In the genomic region with DNA sequence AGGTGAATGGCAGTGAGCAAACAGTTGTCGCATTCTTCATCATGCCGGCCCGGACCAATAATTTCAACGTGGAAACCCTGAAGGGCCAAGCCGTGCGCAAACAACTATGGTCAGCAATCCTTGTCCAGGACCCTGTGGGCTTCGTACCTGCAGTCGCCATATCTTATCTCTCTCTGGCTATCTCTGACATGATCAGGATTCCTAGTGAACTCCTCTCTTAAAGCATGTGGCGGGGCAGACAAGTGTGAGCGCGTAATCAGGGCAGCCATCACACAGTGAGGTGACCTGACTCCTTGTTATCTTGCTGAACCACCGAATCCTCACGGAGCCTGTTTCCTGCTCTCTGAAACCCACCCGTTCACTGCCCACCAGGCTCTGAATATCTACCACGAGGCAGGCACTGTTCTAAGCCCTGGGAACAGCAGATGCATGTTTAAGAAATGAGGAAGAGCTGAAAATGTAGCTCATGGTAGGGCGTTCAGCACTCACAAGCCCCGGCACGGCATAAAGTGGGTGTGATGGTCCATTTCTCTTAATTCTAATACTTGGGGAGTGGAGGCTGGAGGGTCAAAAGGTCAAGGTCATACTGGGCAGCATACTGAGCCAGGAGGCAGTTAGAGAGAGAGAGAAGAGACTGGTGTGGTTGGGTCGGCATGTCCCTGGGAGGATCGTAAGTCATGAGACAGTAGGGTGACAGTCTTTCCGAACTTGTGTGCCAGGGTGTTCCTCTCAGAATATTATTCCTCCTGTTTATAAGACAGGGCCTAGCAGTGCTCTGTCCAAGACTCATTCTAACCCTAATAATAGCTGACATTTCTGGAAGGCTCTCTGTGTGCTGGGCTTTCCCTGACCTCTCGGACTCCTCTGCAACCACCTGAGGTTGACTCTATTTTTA, we compare ENCODE assay signal across 33 mouse cellular contexts. TPM values are rescaled to one million over a fixed set of nuclear protein-coding genes. Genes with fewer than 3 reads are reported as not detected.
A peak's percentile ranks its signal among the peaks of the same experiment; 100 is the strongest.
DNase-seq lines count a peak whose midpoint lies in the region; ATAC-seq lines count a peak whose summit lies in the region.
"Had no signal": no experiment of that assay in that cellular context is flagged by ENCODE, and none has a peak within 500 bp of the region (broad histone marks: within the 10 kb centered on the region; RNA-seq: fewer than 3 reads in every experiment).

No protein-coding gene starts in this region.

- intact Hi-C loops in gastrocnemius, postnatal 14 days (cut with DNase I; ENCODE audit: low total_unique reads): no loop called here

- no peaks in the 10 kb centered on the region for H3K27me3 ChIP-seq in midbrain, embryonic 11.5 days (ENCODE audit: control insufficient read depth, insufficient read depth, low read length)
- no peaks in the 10 kb centered on the region for H3K27me3 ChIP-seq in midbrain, embryonic 14.5 days (ENCODE audit: control insufficient read depth, insufficient read depth, low read length)
- H3K27me3 ChIP-seq: forebrain, embryonic 13.5 days; heart, embryonic 15.5 days; limb, embryonic 15.5 days; midbrain, embryonic 12.5 days; neural tube, embryonic 13.5 days; Patski had no signal

- ATAC-seq in midbrain, embryonic 11.5 days (ENCODE audit: low FRiP score): no peak
- ATAC-seq in midbrain, embryonic 14.5 days (ENCODE audit: low FRiP score, low TSS enrichment): no peak
- 0 out of 2 replicates have a peak, but pooled peaks have one; percentile 13 for ATAC-seq in megakaryocyte-erythroid progenitor cell, adult 5-6 weeks (replicated peaks; ENCODE audit: low FRiP score, low TSS enrichment, poor library complexity, severe bottlenecking)
- ATAC-seq: forebrain, embryonic 13.5 days; intestine, postnatal 0 days; Patski had no signal

- H3K4me2 ChIP-seq in midbrain, embryonic 11.5 days: no peak overlapping the region
- no peak overlapping the region for H3K4me2 ChIP-seq in midbrain, embryonic 14.5 days (ENCODE audit: low read length)
- H3K4me2 ChIP-seq: forebrain, embryonic 13.5 days; heart, embryonic 15.5 days; hindbrain, embryonic 14.5 days; limb, embryonic 15.5 days; lung, embryonic 14.5 days; midbrain, embryonic 12.5 days; neural tube, embryonic 13.5 days had no signal

- H3K27ac ChIP-seq in midbrain, embryonic 11.5 days (ENCODE audit: low read depth, low read length): no peak overlapping the region
- no peak overlapping the region for H3K27ac ChIP-seq in midbrain, embryonic 14.5 days (replicated peaks; ENCODE audit: low read depth, low read length)
- H3K27ac ChIP-seq: forebrain, embryonic 13.5 days; heart, embryonic 15.5 days; hindbrain, embryonic 14.5 days; limb, embryonic 10.5 days; limb, embryonic 15.5 days; liver, embryonic 14.5 days; midbrain, embryonic 12.5 days; neural tube, embryonic 13.5 days had no signal

- no peak overlapping the region for H3K4me3 ChIP-seq in midbrain, embryonic 11.5 days (ENCODE audit: low read depth, low read length)
- H3K4me3 ChIP-seq in midbrain, embryonic 14.5 days (replicated peaks; ENCODE audit: low read depth, low read length): no peak overlapping the region
- H3K4me3 ChIP-seq: erythroblast, embryonic 14.5 days; forebrain, embryonic 13.5 days; heart, embryonic 15.5 days; limb, embryonic 10.5 days; limb, embryonic 15.5 days; midbrain, embryonic 12.5 days; neural tube, embryonic 13.5 days had no signal

- H3K4me1 ChIP-seq in midbrain, embryonic 11.5 days (ENCODE audit: control insufficient read depth, insufficient read depth, low read length): no peaks in the 10 kb centered on the region
- no peaks in the 10 kb centered on the region for H3K4me1 ChIP-seq in midbrain, embryonic 14.5 days (ENCODE audit: control insufficient read depth, insufficient read depth, low read length)
- H3K4me1 ChIP-seq: forebrain, embryonic 13.5 days; limb, embryonic 15.5 days; midbrain, embryonic 12.5 days; neural tube, embryonic 13.5 days had no signal

- no peak overlapping the region for H3K9ac ChIP-seq in midbrain, embryonic 11.5 days (ENCODE audit: low read length)
- H3K9ac ChIP-seq in midbrain, embryonic 14.5 days (replicated peaks; ENCODE audit: low read length): no peak overlapping the region
- H3K9ac ChIP-seq: forebrain, embryonic 13.5 days; heart, embryonic 15.5 days; hindbrain, embryonic 14.5 days; limb, embryonic 15.5 days; liver, embryonic 14.5 days; lung, embryonic 14.5 days; midbrain, embryonic 12.5 days; neural tube, embryonic 13.5 days had no signal

- H3K9me3 ChIP-seq in midbrain, embryonic 11.5 days (ENCODE audit: control insufficient read depth, low read length): no peaks in the 10 kb centered on the region
- no peaks in the 10 kb centered on the region for H3K9me3 ChIP-seq in midbrain, embryonic 14.5 days (ENCODE audit: control insufficient read depth, low read length)
- H3K9me3 ChIP-seq: forebrain, embryonic 13.5 days; heart, embryonic 15.5 days; limb, embryonic 10.5 days; limb, embryonic 15.5 days; midbrain, embryonic 12.5 days; neural tube, embryonic 13.5 days had no signal

- 92% methylated on average over 22 of the region's 22 CpGs for WGBS in midbrain, embryonic 11.5 days
- WGBS in midbrain, embryonic 14.5 days: 92% methylated on average over 22 of the region's 22 CpGs

- peaks cover 10% of the 10 kb centered on the region; the same call in 1 of the 2 replicates for H3K36me3 ChIP-seq in midbrain, embryonic 11.5 days (ENCODE audit: control insufficient read depth, insufficient read depth, low read length)
- peaks cover 51% of the 10 kb centered on the region for H3K36me3 ChIP-seq in midbrain, embryonic 14.5 days (ENCODE audit: control insufficient read depth, insufficient read depth, low read length)

- DNase-seq in gastrocnemius, postnatal 25 days: peak; percentile 54
- DNase-seq in gastrocnemius, postnatal 14 days: no peak
- peak; percentile 41 for DNase-seq in midbrain, embryonic 11.5 days (ENCODE audit: low spot score, missing footprints)
- no peak for DNase-seq in midbrain, embryonic 14.5 days
- DNase-seq in layer of hippocampus, postnatal 36 days: no peak
- DNase-seq: adrenal gland, adult 2 months; B cell, adult 2 months; cerebellum, adult 2 months; cerebellum, postnatal 14 days; heart, postnatal 36 days; kidney, adult 9 months; kidney, postnatal 10 days; lung, embryonic 14.5 days; thymus, postnatal 4 days had no signal

RNA-seq across cellular contexts. Expression of gene Ruvbl2, which starts 5.9 kb away (rescaled TPM):
- total RNA-seq in gastrocnemius, postnatal 25 days (2021): 10 to 100 TPM; 23.3 to 23.8 TPM
- 10 to 100 TPM; 20.3 to 23.7 TPM for total RNA-seq in gastrocnemius, postnatal 14 days (2021)
- polyA plus RNA-seq in midbrain, embryonic 11.5 days (2014; fragmentation: Nextera tagmentation; extraction: Ambion mirVana): 168 and 171 TPM in 2 replicates
- 110 and 114 TPM in 2 replicates for polyA plus RNA-seq in midbrain, embryonic 14.5 days (2014; fragmentation: Nextera tagmentation; extraction: Ambion mirVana)
- total RNA-seq in megakaryocyte-erythroid progenitor cell, adult 5-6 weeks (2014; fragmentation: Nextera tagmentation): 171 and 179 TPM in 2 replicates
- total RNA-seq in megakaryocyte-erythroid progenitor cell, adult 5-6 weeks (2017): 185 and 236 TPM in 2 replicates
- 10 to 100 TPM; 33.0 to 39.9 TPM for total RNA-seq in layer of hippocampus, postnatal 36 days (2021)

RNA-seq across cellular contexts. Expression of gene Gys1, which starts 9.1 kb away (rescaled TPM):
- total RNA-seq in gastrocnemius, postnatal 25 days (2021): 100 to 1,000 TPM; 243 to 327 TPM
- 100 to 1,000 TPM; 167 to 213 TPM for total RNA-seq in gastrocnemius, postnatal 14 days (2021)
- 26.5 and 26.8 TPM in 2 replicates for polyA plus RNA-seq in midbrain, embryonic 11.5 days (2014; fragmentation: Nextera tagmentation; extraction: Ambion mirVana)
- polyA plus RNA-seq in midbrain, embryonic 14.5 days (2014; fragmentation: Nextera tagmentation; extraction: Ambion mirVana): 15.5 TPM in 2 replicates
- total RNA-seq in megakaryocyte-erythroid progenitor cell, adult 5-6 weeks (2014; fragmentation: Nextera tagmentation): 5.9 and 6.2 TPM in 2 replicates
- total RNA-seq in megakaryocyte-erythroid progenitor cell, adult 5-6 weeks (2017): 3.4 and 4.6 TPM in 2 replicates
- total RNA-seq in layer of hippocampus, postnatal 36 days (2021): 10 to 100 TPM; 14.5 to 18.6 TPM

RNA-seq across cellular contexts. Expression of gene Ftl1, which starts 15.9 kb away (rescaled TPM):
- total RNA-seq in gastrocnemius, postnatal 25 days (2021): 100 to 1,000 TPM; 125 to 149 TPM
- 100 to 1,000 TPM; 119 to 132 TPM for total RNA-seq in gastrocnemius, postnatal 14 days (2021)
- polyA plus RNA-seq in midbrain, embryonic 11.5 days (2014; fragmentation: Nextera tagmentation; extraction: Ambion mirVana): 5,242 and 5,528 TPM in 2 replicates
- polyA plus RNA-seq in midbrain, embryonic 14.5 days (2014; fragmentation: Nextera tagmentation; extraction: Ambion mirVana): 5,898 and 6,785 TPM in 2 replicates
- total RNA-seq in megakaryocyte-erythroid progenitor cell, adult 5-6 weeks (2014; fragmentation: Nextera tagmentation): 1,148 and 1,512 TPM in 2 replicates
- 490 and 578 TPM in 2 replicates for total RNA-seq in megakaryocyte-erythroid progenitor cell, adult 5-6 weeks (2017)
- total RNA-seq in layer of hippocampus, postnatal 36 days (2021): 100 to 1,000 TPM; 187 to 197 TPM

RNA-seq across cellular contexts. Expression of gene Bax, which starts 22.9 kb away (rescaled TPM):
- total RNA-seq in gastrocnemius, postnatal 25 days (2021): 10 to 100 TPM; 15.6 to 16.9 TPM
- total RNA-seq in gastrocnemius, postnatal 14 days (2021): 10 to 100 TPM; 20.1 to 22.4 TPM
- polyA plus RNA-seq in midbrain, embryonic 11.5 days (2014; fragmentation: Nextera tagmentation; extraction: Ambion mirVana): 169 and 201 TPM in 2 replicates
- 107 and 182 TPM in 2 replicates for polyA plus RNA-seq in midbrain, embryonic 14.5 days (2014; fragmentation: Nextera tagmentation; extraction: Ambion mirVana)
- total RNA-seq in megakaryocyte-erythroid progenitor cell, adult 5-6 weeks (2014; fragmentation: Nextera tagmentation): 60.7 and 75.9 TPM in 2 replicates
- total RNA-seq in megakaryocyte-erythroid progenitor cell, adult 5-6 weeks (2017): 38.8 and 40.8 TPM in 2 replicates
- 10 to 100 TPM; 73.5 to 80.8 TPM for total RNA-seq in layer of hippocampus, postnatal 36 days (2021)

RNA-seq across cellular contexts. Expression of gene Lhb, which starts 23.2 kb away (rescaled TPM):
- 1 to 10 TPM in 1 of 2 experiments, not detected in 1; 1.6 TPM for total RNA-seq in gastrocnemius, postnatal 25 days (2021)
- under 1 TPM in 1 of 2 experiments, not detected in 1; 0.35 TPM for total RNA-seq in gastrocnemius, postnatal 14 days (2021)
- not detected in 2 replicates for polyA plus RNA-seq in midbrain, embryonic 11.5 days (2014; fragmentation: Nextera tagmentation; extraction: Ambion mirVana)
- polyA plus RNA-seq in midbrain, embryonic 14.5 days (2014; fragmentation: Nextera tagmentation; extraction: Ambion mirVana): 0.34 TPM in 1 of 2 replicates, not detected in the other
- total RNA-seq in megakaryocyte-erythroid progenitor cell, adult 5-6 weeks (2014; fragmentation: Nextera tagmentation): not detected in 2 replicates
- not detected in 2 replicates for total RNA-seq in megakaryocyte-erythroid progenitor cell, adult 5-6 weeks (2017)
- total RNA-seq in layer of hippocampus, postnatal 36 days (2021): not detected
- total RNA-seq: adrenal gland, adult 2 months; adrenal gland, postnatal 36 days; granulocyte monocyte progenitor cell, adult 5-6 weeks; heart, postnatal 36 days; left cerebral cortex, postnatal 10 days; megakaryocyte progenitor cell, adult 5-6 weeks had no signal
- polyA plus RNA-seq: adrenal gland, adult 2 months; erythroblast, embryonic 14.5 days; heart, embryonic 15.5 days; intestine, postnatal 0 days; large intestine, adult 2 months; limb, embryonic 10.5 days; limb, embryonic 15.5 days; liver, embryonic 14.5 days; lung, embryonic 14.5 days; midbrain, embryonic 12.5 days; neural tube, embryonic 13.5 days; small intestine, adult 2 months; thymus, postnatal 0 days had no signal

Comparison
In these comparisons a context has a peak if more than half of its experiments do, and no peak if none do; other contexts are left out.
1. DNase-seq: peak in gastrocnemius, postnatal 25 days (single experiment) and midbrain, embryonic 11.5 days (single experiment); none in gastrocnemius, postnatal 14 days (single experiment), midbrain, embryonic 14.5 days (single experiment) and layer of hippocampus, postnatal 36 days (0 of 2).
2. RNA of gene Ruvbl2, which starts 5.9 kb away (total RNA-seq): 171 to 236 TPM in megakaryocyte-erythroid progenitor cell, adult 5-6 weeks; 33.0 to 39.9 TPM in layer of hippocampus, postnatal 36 days, 23.3 to 23.8 TPM in gastrocnemius, postnatal 25 days and 20.3 to 23.7 TPM in gastrocnemius, postnatal 14 days; every median in the first group is over 4 times any median in the second.
3. RNA of gene Gys1, which starts 9.1 kb away (total RNA-seq): 243 to 327 TPM in gastrocnemius, postnatal 25 days and 167 to 213 TPM in gastrocnemius, postnatal 14 days; 14.5 to 18.6 TPM in layer of hippocampus, postnatal 36 days and 3.4 to 6.2 TPM in megakaryocyte-erythroid progenitor cell, adult 5-6 weeks; every median in the first group is over 4 times any median in the second.